Mouse (Mus musculus): Measurements from ENCODE around the gene Cltc. TPM values are rescaled to one million over a fixed set of nuclear protein-coding genes. Genes with fewer than 3 reads are reported as not detected.

Gene Cltc
- polyA plus RNA-seq, 1 experiment from 2014 or later, result 148 TPM

- 0 out of 2 replicates have a peak, but pooled peaks cover 3% of the 10 kb centered on the region for H3K4me1 ChIP-seq (ENCODE audit: control insufficient read depth, insufficient read depth, low read length)
- H3K9ac ChIP-seq (ENCODE audit: low read length), result no peak overlapping the region
- H3K27me3 ChIP-seq (ENCODE audit: control insufficient read depth, insufficient read depth, low read length), result no peaks in the 10 kb centered on the region
- H3K9me3 ChIP-seq (replicated peaks; ENCODE audit: control insufficient read depth, low read length), result no peaks in the 10 kb centered on the region
- no peak overlapping the region for H3K27ac ChIP-seq (ENCODE audit: low read length)
- WGBS, result 70% methylated on average over 6 of the region's 6 CpGs
- ATAC-seq (ENCODE audit: insufficient read depth, low FRiP score), result no peak
- no peaks in the 10 kb centered on the region for H3K36me3 ChIP-seq (ENCODE audit: control insufficient read depth, insufficient read depth, low read length)
- no peak overlapping the region for H3K4me3 ChIP-seq (replicated peaks; ENCODE audit: low read length)
- no peak overlapping the region for H3K4me2 ChIP-seq (ENCODE audit: low read depth, low read length)
Measured at GRCm38 (mm10) chr11:86650676-86651075, 106.7 kb downstream of the Cltc start.

- Histone ChIP-seq H3K27me3 (ENCODE audit: control insufficient read depth, insufficient read depth, low read length) (no peaks in the 10 kb centered on the region), H3K9me3 (replicated peaks; ENCODE audit: control insufficient read depth, low read length) (no peaks in the 10 kb centered on the region), H3K4me1 (ENCODE audit: control insufficient read depth, insufficient read depth, low read length) (0 out of 2 replicates have a peak, but pooled peaks cover 3% of the 10 kb centered on the region), H3K9ac (ENCODE audit: low read length) (no peak overlapping the region), H3K27ac (ENCODE audit: low read length) (no peak overlapping the region), H3K36me3 (ENCODE audit: control insufficient read depth, insufficient read depth, low read length) (no peaks in the 10 kb centered on the region), H3K4me2 (ENCODE audit: low read depth, low read length) (no peak overlapping the region), H3K4me3 (replicated peaks; ENCODE audit: low read length) (no peak overlapping the region)
- WGBS, result 91% methylated on average over 1 of the region's 1 CpGs
- ATAC-seq (ENCODE audit: insufficient read depth, low FRiP score), result no peak
Measured at GRCm38 (mm10) chr11:86649542-86649941, 107.8 kb downstream of the Cltc start.

- Histone ChIP-seq H3K4me2 (ENCODE audit: low read depth, low read length) (no peak overlapping the region), H3K36me3 (ENCODE audit: control insufficient read depth, insufficient read depth, low read length) (0 out of 2 replicates have a peak, but pooled peaks cover 2% of the 10 kb centered on the region), H3K4me3 (replicated peaks; ENCODE audit: low read length) (no peak overlapping the region), H3K4me1 (ENCODE audit: control insufficient read depth, insufficient read depth, low read length) (0 out of 2 replicates have a peak, but pooled peaks cover 3% of the 10 kb centered on the region), H3K9ac (ENCODE audit: low read length) (no peak overlapping the region), H3K9me3 (replicated peaks; ENCODE audit: control insufficient read depth, low read length) (no peaks in the 10 kb centered on the region), H3K27ac (ENCODE audit: low read length) (no peak overlapping the region), H3K27me3 (ENCODE audit: control insufficient read depth, insufficient read depth, low read length) (no peaks in the 10 kb centered on the region)
- WGBS, result 80% methylated on average over 15 of the region's 15 CpGs
- ATAC-seq (ENCODE audit: insufficient read depth, low FRiP score), result no peak
Measured at GRCm38 (mm10) chr11:86647706-86648447, 109.5 kb downstream of the Cltc start.

GRCm38 (mm10) chr11:86646885-86647459 is 110.4 kb downstream of the Cltc start:
- 80% methylated on average over 3 of the region's 3 CpGs for WGBS
- H3K4me3 ChIP-seq (replicated peaks; ENCODE audit: low read length), result no peak overlapping the region
- no peaks in the 10 kb centered on the region for H3K9me3 ChIP-seq (replicated peaks; ENCODE audit: control insufficient read depth, low read length)
- ATAC-seq (ENCODE audit: insufficient read depth, low FRiP score), result no peak
- no peak overlapping the region for H3K9ac ChIP-seq (ENCODE audit: low read length)
- peaks cover 5% of the 10 kb centered on the region; the same call in 1 of the 2 replicates for H3K36me3 ChIP-seq (ENCODE audit: control insufficient read depth, insufficient read depth, low read length)
- no peaks in the 10 kb centered on the region for H3K27me3 ChIP-seq (ENCODE audit: control insufficient read depth, insufficient read depth, low read length)
- H3K4me2 ChIP-seq (ENCODE audit: low read depth, low read length), result no peak overlapping the region
- H3K27ac ChIP-seq (ENCODE audit: low read length), result peak overlapping the region; percentile 69
- 0 out of 2 replicates have a peak, but pooled peaks cover 3% of the 10 kb centered on the region for H3K4me1 ChIP-seq (ENCODE audit: control insufficient read depth, insufficient read depth, low read length)

DNA sequence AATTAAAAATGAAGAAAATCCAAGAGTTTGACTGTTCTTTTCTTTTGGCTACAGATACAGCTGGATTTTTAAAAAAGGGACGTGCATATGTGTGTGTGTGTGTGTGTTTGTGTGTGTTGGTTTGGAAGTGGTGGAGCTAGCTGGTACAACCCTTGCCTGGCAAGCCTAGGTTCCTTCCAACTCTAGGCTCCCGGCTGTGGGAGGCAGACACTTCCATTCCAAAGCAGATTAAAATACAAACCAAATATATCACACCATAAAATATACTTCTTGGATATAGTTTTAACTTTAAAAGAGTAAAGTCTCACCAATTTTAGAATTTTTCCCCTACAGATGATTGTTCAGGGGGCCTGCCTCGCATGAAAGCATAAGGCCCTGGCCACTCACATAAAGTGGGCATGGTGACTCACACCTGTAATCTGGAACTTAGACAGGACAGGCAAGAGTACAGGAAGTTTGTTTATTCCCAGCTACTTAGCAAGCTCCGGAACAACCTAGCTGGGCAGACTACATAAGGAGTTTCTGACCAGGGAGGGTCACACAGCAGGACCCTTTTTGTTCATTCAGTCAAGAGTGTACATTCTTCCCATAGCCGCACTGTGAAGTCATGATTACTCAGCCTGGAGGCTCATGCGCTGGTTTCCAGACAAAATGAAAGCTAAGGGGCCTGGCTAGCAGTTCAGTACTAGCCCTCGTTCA is 111.1 kb downstream of the Cltc start:
- H3K4me2 ChIP-seq (ENCODE audit: low read depth, low read length), result no peak overlapping the region
- peaks cover 5% of the 10 kb centered on the region; the same call in 1 of the 2 replicates for H3K36me3 ChIP-seq (ENCODE audit: control insufficient read depth, insufficient read depth, low read length)
- WGBS, result 53% methylated on average over 7 of the region's 7 CpGs
- peak overlapping the region; percentile 69 for H3K27ac ChIP-seq (ENCODE audit: low read length)
- no peak overlapping the region for H3K4me3 ChIP-seq (replicated peaks; ENCODE audit: low read length)
- H3K9ac ChIP-seq (ENCODE audit: low read length), result 0 out of 2 replicates have a peak overlapping the region, but pooled peaks have one; percentile 12
- no peaks in the 10 kb centered on the region for H3K9me3 ChIP-seq (replicated peaks; ENCODE audit: control insufficient read depth, low read length)
- no peaks in the 10 kb centered on the region for H3K27me3 ChIP-seq (ENCODE audit: control insufficient read depth, insufficient read depth, low read length)
- 0 out of 2 replicates have a peak, but pooled peaks cover 3% of the 10 kb centered on the region for H3K4me1 ChIP-seq (ENCODE audit: control insufficient read depth, insufficient read depth, low read length)
- peak; percentile 83; the same call in 1 of the 2 replicates for ATAC-seq (ENCODE audit: insufficient read depth, low FRiP score)

- Histone ChIP-seq H3K36me3 (ENCODE audit: control insufficient read depth, insufficient read depth, low read length) (peaks cover 5% of the 10 kb centered on the region; the same call in 1 of the 2 replicates), H3K9me3 (replicated peaks; ENCODE audit: control insufficient read depth, low read length) (no peaks in the 10 kb centered on the region), H3K27ac (ENCODE audit: low read length) (no peak overlapping the region), H3K27me3 (ENCODE audit: control insufficient read depth, insufficient read depth, low read length) (no peaks in the 10 kb centered on the region), H3K9ac (ENCODE audit: low read length) (no peak overlapping the region), H3K4me1 (ENCODE audit: control insufficient read depth, insufficient read depth, low read length) (0 out of 2 replicates have a peak, but pooled peaks cover 3% of the 10 kb centered on the region), H3K4me3 (replicated peaks; ENCODE audit: low read length) (no peak overlapping the region), H3K4me2 (ENCODE audit: low read depth, low read length) (no peak overlapping the region)
- WGBS, result 83% methylated on average over 4 of the region's 4 CpGs
- no peak for ATAC-seq (ENCODE audit: insufficient read depth, low FRiP score)
Measured at GRCm38 (mm10) chr11:86644553-86644952, 112.8 kb downstream of the Cltc start.

Other genes with a start within 250 kb of the Cltc start
- gene Rps6kb1, start 212.8 kb downstream of the Cltc start, polyA plus RNA-seq (2015; fragmentation: Nextera tagmentation; extraction: Ambion mirVana), result 58.4 and 60.0 TPM in 2 replicates
- gene Tubd1, start 212.6 kb downstream of the Cltc start, polyA plus RNA-seq (2015; fragmentation: Nextera tagmentation; extraction: Ambion mirVana), result 10.4 and 11.8 TPM in 2 replicates
- 147 and 157 TPM in 2 replicates for gene Vmp1, start 73.7 kb downstream of the Cltc start, polyA plus RNA-seq (2015; fragmentation: Nextera tagmentation; extraction: Ambion mirVana)
- 26.6 and 28.8 TPM in 2 replicates for gene Ptrh2, start 73.6 kb downstream of the Cltc start, polyA plus RNA-seq (2015; fragmentation: Nextera tagmentation; extraction: Ambion mirVana)
- gene Dhx40, start 50.2 kb upstream of the Cltc start, polyA plus RNA-seq (2015; fragmentation: Nextera tagmentation; extraction: Ambion mirVana), result 17.1 and 17.7 TPM in 2 replicates
- 7.7 and 8.1 TPM in 2 replicates for gene Ypel2, start 236.1 kb upstream of the Cltc start, polyA plus RNA-seq (2015; fragmentation: Nextera tagmentation; extraction: Ambion mirVana)

Measured in stomach, embryonic 16.5 days (tissue).